Mouse (Mus musculus) CD4-positive, CD25-positive, alpha-beta regulatory T cell, adult 4 months (primary cell): ENCODE measurements around the gene Thbs2. TPM values are rescaled to one million over a fixed set of nuclear protein-coding genes. Genes with fewer than 3 reads are reported as not detected.
"Not testable (repeated sequence)": the region's sequence is repeated elsewhere in the genome, so short reads cannot be mapped to it uniquely, and the experiment has no call there.

ENCODE experiments used
- ATAC-seq: one replicate; pipeline ENCODE4 v1.8.0; 2017
- polyA plus RNA-seq, 2 experiments: library from polyadenylated mRNA; unstranded; fragments of 100-300 nt; shearing (Covaris generic); gene quantifications; one replicate each; pipeline ENCODE4 v1.2.1; 2017

Thbs2 gene
- polyA plus RNA-seq, 2 experiments from 2014 or later = not detected

DNA sequence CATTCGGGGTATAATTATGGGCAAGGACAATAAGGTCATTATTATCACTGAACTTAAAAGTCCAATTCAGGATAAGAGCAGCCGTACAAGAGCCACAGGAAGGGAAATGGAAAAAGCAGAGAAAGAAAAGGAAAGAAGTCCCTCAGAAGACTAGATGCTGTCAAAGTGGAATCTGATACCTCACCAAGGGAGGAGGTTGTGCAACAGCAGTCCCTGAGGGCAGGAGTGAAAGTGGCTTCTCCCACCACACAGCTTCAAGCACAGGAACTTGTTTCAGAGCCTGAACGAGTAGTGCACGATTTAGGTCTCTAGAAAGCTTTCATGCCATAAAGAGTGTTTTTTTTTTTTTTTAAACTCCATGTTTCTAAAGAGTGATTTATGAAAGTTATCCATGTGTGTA lies 65.1 kb downstream of the Thbs2 start:
- no peak for ATAC-seq

DNA sequence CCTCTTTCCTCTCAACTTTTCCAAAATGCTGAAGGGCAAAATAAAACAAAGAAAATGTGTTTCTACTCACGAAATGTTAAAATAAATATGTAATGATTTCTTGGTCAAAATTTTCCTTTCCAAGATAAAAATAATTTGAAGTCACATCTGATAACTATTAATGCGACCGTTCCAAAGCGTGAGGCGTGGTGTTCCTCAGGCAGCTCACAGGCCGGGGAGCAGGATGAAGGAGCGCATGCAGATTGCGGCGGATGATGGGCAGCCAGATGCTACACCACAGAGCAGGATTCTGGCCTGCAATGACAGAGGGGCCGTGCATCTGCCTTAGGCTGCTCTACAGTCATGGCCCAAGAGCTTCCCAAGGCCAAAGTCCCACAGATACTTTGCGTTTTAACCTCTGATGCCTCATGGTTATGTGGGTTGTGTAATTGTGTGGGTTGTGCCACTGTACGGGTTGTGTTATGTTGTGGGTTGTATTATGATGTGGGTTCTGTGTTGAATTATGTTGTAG lies 66.2 kb downstream of the Thbs2 start:
- no peak for ATAC-seq

DNA sequence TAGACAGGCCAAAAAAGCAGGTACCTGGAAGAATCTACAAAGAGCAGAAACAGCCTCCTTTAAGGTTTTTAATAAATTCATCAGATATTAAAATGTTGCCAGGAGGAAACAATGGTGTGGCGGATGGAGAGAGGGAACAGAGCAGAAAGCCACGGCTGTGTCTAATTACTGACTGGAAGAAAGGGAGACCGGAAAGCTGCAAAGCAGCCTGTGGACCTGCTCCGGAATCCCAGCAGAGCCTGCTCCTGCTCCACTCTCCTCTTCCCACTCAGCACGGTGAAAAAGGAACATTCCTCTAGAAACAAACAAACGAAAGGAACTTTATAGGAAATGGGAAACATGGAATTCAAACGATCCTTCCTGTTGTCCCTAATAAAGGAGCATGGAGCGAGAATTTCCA lies 69.6 kb downstream of the Thbs2 start:
- no peak for ATAC-seq

DNA sequence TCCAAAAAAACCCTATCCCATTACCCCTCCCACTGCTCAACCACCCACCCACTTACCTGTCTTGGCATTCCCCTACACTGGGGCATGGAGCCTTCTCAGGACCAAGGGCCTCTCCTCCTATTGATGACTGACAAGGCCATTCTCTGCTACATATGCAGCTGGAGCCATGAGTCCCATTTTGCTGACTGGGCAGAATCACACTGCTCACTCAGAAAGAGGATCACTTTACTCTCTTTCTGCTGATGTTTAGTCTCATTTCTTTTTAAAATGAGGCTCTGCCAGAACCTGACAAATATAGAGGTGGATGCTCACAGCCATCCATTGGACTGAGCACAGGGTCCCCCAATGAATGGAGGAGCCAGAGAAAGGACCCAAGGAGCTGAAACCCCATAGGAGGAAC lies 73.0 kb downstream of the Thbs2 start:
- not testable (repeated sequence) for ATAC-seq

DNA sequence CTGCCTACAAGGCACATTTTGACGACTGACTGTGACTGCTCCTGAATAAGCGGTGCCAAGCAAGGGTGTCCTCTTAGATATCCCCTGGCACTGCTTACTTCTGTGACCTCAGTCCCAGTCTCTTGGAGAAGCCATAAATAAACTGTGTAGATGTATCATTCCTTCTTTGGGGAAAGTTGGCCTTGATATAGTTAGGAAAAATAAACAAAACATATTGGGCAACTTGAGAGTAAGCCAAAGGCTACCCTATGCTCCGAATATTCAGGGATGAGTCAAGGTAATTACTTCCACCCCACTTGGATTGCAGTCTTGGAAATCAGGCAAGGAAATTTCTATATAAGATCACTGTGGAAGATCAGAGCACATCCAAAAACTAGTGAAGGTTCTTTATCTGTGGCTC lies 74.0 kb downstream of the Thbs2 start:
- no peak for ATAC-seq

DNA sequence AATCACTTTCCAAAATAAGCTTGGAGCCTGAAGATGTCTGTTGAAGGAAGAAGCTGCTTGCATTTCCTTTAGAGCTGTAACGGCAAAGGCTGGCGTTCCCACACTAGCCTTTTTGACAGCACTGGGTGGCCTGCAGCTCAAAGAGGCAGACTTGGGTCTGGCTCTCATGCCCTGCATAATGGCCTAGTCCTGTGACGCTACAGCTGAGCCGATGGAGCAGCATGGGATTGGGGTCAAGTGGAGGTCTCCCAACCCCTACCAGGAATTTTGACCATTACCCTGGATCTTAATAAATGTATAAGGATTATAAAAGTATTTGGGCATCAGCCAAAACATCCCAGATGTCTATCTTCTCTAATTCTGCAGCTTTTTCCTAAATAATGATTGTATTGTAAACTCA lies 75.0 kb downstream of the Thbs2 start:
- no peak for ATAC-seq

Other genes starting within 250 kb of the Thbs2 start
- gene Wdr27, start 248.9 kb upstream of the Thbs2 start, polyA plus RNA-seq = 1 to 10 TPM in 1 of 2 experiments, not detected in 1; 1.9 TPM
- gene 1600012H06Rik, start 248.9 kb upstream of the Thbs2 start, polyA plus RNA-seq = 10 to 100 TPM; 16.1 to 17.9 TPM